Mouse (Mus musculus) testis, postnatal 14 days (tissue): ENCODE measurements around the gene Cmtm2b.
A peak's percentile ranks its signal among the peaks of the same experiment; 100 is the strongest.
"Not testable (repeated sequence)": the region's sequence is repeated elsewhere in the genome, so short reads cannot be mapped to it uniquely, and the experiment has no call there.

Experiments used
- DNase-seq: peaks from one replicate; pipeline ENCODE4 v3.0.0; 2021; ENCODE audit warnings: low spot score

Cmtm2b gene

DNA sequence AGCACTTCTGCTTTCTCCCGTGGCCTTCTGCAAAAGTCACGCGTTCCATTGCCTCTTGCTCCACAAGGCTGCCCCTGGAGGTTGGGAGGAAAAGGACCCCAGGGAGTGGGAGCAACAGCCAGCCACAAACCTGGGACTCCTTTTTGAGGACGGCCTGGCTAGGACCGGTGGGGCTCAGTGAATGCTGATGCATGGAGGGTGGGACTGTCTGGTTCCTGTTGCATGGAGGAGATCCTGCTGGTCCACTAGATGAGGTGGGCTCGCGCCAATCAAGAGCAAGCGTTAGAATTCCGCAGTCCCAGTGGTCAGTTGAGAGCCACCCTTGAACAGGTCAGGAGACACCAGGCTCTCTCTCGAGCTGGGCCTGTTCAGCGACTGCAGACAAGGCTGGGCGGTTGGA is at the start of gene Cmtm2b:
TSS of gene Cmtm2b (plus strand) at position 301 of the 400 bp plus-strand sequence.
- DNase-seq: not testable (repeated sequence)

DNA sequence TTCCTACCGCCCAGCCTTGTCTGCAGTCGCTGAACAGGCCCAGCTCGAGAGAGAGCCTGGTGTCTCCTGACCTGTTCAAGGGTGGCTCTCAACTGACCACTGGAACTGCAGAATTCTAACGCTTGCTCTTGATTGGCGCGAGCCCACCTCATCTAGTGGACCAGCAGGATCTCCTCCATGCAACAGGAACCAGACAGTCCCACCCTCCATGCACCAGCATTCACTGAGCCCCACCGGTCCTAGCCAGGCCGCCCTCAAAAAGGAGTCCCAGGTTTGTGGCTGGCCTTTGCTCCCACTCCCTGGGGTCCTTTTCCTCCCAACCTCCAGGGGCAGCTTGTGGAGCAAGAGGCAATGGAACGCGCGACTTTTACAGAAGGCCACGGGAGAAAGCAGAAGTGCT is 28.9 kb upstream of the Cmtm2b start, which contains the start of gene Cmtm2a:
TSS of gene Cmtm2a (minus strand) at position 101 of the 400 bp plus-strand sequence.
- DNase-seq: not testable (repeated sequence)

DNA sequence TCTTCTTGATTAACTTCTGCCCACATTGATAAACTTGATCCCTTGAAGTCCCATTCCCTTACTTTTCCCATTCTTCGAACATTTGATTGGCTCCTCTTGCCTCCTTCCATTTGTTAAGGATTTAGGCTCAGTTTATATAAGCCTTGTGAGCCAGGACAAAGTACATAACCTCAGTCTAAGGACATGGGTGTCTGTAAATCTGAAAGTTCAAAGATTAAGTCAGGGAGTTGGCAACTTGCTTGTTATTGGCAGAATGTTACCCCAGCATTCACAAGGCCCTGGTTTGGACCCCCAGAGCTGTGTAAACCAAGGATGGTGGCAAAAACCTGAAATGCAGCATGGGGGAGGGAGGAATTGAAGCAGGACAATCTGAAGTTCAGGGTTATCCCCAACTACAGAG is 27.6 kb upstream of the Cmtm2b start:
- DNase-seq: no peak

DNA sequence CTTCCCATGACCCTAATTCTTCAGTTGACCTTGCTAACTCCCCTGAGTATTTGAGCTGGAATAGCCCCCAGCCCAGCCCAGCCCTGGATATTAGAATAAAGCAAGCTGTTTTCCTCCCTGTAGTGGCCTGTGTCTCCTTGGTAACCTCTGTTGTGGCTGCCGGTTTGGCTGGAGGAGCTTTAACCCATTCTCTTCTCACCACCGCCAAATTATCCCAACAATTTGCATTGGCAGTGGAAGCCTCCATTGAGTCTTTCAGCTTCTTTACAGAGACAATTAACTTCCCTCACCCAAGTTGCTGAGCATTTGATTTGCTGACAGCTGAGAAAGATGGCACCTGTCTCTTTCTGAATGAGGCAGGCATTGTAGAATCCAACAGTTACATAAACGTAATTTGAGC is 20.5 kb upstream of the Cmtm2b start:
- not testable (repeated sequence) for DNase-seq

DNA sequence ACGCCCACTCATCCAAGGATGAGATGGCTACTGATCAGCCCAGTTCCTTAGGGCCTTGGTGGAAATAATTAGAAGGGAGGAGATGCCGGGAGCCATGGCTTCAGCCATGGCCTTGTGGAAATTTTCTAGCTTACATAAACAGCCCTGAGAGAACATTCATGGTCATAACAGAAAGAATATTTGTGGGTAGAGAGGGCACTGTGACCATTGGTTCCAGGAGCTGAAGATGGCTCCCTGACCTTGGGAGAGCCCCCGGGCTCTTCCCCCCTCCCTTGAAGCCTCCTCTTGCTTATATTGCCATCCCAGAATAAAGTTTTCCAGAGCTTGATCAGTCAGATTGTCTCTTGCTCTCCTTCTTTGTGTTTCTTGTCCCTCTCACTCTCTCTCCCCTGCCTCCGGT is 19.5 kb upstream of the Cmtm2b start:
- not testable (repeated sequence) for DNase-seq

DNA sequence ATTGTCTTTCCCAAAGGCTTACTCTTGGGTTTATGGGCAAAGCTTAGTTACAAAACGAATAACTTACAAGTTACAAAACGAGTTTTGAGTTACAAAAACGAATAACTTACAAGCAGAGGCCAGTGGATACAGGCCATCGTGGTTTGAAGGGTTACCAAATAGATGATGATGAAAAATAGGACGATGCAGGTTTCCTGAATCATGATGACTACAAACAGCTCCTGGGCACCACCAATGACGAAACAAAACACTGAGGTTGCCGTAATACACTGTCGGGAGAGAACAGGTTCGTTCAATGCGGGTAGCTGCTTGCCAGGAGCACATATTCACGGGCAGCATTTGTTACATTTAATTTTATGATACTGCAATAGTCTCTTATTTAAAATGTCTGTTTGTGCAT is 17.1 kb upstream of the Cmtm2b start:
- DNase-seq: no peak

DNA sequence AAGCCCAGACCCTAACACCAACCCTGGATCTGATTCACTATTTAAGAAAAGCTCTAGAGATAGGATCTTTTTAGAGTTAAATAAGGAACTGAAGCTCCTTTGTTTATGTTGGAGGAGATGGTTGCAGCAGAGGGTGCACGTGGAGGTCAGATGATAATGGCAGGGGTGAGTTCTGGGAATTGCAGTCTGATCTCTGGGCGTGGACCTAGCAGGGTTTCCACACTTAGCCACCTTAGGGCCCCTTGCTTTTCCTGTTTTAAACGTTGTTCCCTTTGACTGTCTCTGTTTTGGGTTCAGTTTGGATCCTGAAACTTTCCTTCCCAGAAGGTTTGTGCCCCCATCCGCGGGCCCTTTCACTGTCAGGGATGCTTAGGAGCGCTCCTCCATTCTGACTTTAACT is 13.7 kb upstream of the Cmtm2b start:
- not testable (repeated sequence) for DNase-seq

DNA sequence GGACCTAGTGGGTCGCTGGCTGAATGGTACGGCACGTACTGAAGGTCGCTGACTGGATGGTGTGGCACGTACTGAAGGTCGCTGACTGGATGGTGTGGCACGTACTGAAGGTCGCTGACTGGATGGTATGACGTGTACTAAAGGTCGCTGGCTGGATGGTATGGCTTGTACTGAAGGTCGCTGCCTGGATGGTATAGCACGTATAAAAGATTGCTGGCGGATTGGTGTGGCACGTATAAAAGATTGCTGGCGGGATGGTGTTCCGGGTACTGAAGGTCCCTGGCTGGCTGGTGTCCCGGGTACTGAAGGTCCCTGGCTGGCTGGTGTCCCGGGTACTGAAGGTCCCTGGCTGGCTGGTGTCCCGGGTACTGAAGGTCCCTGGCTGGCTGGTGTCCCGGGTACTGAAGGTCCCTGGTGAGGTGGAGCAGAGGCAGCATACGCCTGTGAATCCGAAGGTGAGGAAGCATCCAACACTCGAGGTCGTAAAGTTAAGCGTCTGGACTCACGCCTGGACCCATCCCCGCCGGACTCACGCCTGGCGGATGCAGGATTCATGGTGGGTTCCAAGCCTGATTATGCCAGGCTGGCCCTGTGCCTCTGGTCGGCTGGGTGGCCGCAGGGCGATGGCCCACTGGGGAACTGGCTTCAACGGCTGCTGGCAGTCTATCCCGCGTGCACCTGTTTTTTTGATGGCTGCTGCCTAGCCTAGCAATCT is 12.4 kb upstream of the Cmtm2b start, which contains the start of the genes Gm45711 and Cmtm1:
TSS of gene Gm45711 (minus strand) at position 641 of the 715 bp plus-strand sequence.
TSS of gene Cmtm1 (minus strand) at position 705 of the 715 bp plus-strand sequence.
- DNase-seq: peak; percentile 19

DNA sequence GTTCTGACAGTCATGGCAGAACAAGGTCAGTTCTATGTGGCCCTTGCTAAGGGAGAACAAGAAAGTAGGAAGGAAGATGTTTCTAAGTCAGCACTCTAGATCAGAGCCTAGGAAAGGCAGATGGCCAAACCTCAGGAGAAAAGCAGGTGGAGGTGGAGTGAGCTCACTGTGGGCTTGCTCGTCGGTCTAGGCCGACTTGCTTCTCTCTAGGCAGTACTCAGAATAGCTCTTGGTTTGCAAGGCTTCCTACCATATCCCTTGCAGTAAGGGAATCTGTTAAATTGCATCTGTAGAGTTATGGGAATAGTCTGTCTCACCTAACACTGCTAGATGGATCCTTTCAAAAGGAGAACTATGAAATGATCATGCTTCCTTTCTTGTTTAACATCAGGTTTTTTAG is 10.0 kb upstream of the Cmtm2b start:
- not testable (repeated sequence) for DNase-seq

DNA sequence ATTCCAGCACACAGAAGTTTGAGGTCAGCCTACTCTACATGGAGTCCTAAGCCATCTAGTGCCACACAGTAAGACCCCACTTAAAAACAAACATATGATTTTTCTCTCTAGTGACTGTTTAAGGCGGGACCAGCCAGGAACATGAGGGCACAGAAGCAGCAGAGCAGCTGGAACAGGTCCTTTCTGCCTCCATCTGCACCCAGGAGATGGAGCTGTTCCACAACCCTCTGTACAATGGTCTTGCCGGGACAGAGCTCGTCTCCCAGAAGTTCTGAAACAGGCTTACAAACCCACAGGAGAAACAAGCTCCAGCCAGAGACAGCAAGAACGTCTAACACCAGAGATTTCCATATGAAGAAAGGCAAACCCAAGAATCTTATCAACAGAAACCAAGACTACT is 8.7 kb upstream of the Cmtm2b start:
- no peak for DNase-seq

DNA sequence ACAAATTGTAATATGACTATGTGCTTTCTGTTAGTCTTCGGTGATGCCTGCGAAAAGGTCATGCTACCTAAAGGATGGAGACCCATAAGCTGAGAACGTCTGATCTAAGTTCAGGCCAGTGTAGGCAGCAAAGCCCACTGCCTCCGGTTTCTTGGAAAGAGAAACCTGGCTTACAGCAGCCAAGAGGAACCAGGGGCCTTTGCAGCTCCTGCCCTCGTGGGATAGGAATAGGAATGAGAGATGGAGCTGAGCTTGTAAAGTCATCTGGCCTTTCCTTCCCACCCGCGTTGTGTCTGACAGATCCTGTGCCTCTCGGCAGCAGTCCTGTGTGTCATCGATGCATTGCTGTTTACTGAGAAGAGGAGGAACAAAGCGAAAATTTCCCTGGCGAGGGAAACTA is 763 bp upstream of the Cmtm2b start, which contains the start of gene Gm11020:
TSS of gene Gm11020 (plus strand) at position 301 of the 400 bp plus-strand sequence.
- not testable (repeated sequence) for DNase-seq

DNA sequence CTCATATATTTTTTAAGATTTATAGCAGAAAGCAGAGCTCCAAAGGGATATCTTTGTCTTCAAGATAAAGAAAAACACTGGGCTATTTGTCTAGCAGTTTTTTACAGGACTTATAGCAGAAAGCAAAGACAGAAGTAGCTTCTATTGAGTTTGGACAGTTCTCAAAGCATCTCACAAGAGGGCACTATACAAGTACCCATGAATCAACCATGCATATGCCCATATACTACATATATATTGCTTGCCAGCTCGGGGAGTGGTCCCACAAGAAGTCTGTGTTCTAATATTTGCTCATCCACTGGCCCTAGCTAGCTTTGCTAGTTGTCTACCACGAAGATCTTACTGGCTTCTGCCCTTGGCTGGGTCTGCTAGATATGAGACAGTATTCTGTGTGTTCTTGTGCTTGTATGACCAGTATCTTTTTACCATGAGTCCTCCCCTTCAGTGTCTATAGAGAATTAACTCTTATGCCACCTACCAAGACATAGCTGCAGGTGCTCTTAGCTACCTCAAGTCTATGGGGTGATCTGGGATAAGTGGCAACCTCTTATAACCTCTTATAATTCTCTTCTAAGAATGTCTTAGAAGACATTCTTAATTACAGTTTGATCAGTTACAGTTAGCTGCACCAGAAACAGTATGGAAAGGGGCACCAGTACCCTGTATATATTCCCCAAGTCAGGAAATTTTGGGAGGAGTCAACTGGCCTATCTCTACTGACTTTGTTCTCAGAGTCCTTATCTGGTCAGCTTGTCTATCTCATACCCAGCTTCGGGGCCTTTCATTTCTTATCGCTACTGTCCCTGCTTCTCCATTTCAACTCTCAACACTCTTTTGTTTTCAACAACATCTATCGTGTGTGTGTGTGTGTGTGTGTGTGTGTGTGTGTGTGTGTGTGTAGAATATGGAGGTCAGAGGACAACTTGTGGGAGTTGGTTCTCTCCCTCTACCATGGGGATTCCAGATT is 10.9 kb downstream of the Cmtm2b start:
- no peak for DNase-seq

DNA sequence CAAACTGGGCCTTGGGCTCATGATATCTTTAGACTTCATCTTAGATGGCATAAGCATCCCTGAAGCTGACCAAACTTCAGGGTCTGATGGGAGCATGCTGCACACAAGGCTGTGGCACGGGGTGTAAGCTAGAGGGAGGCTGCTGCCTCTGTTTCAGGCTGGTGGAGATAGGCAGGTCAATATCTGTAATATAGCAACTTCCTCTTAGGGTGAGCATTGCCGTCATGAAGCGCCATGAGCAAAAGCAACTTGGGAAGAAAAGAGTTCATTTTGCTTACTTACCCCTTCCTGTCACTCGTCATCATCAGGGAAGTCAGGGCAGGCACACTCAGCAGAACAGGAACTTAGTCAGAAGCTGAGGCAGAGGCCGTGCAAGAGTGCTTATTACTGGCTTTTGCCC is 11.8 kb downstream of the Cmtm2b start:
- DNase-seq: no peak

DNA sequence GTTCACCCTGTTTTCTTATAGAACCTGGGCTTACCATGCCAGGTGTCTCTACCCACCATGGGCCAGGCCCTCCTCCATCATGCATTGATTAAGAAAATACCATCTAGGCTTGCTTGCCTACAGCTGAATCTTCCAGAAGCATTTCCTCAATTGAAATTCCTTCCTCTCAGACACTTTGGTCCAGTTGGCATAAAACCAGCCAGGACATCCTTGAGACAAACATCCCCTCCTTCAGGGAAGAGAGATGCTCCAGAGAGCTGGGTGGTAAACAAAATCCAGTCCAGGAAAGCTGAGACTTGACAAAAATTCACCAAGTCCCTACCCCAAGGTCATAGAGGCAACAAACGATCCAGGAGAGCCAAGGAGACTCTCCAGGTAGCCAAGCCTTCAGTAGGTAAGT is 12.2 kb downstream of the Cmtm2b start:
- DNase-seq: no peak

DNA sequence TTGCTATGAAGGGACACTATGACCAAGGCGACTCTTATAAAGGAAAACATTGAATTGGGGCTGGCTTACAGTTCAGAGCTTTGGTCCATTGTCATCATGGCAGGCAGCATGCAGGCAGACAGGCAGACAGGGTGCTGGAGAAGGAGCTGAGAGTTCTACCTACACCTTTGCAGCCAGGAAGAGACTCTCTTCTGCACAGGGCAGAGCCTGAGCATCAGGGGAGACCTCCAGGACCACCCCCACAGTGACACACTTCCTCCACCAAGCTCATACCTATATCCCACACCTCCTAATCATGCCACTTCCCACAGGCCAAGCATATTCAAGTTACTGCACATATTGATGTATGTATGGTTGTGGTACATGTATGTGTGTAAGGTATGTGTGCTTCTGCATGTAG is 14.8 kb downstream of the Cmtm2b start:
- DNase-seq: no peak

DNA sequence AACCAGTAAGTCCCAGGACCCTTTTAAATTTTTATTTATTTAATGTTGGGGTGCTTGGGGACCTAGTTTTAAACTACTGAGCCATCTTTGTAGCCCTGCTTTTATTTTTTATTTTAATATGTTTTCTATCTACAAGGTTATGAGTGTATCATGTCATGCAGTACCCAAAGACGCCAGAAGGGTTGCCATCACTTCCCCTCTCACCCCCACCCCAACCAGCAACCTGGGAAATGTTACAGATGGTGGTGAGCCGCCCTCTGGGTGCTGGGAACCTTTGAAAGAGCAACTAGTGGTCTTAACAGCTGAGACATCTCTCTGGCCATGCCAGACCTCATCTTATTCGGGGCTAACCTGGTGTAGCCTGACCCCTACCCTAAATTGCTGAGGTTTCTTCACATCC is 15.9 kb downstream of the Cmtm2b start:
- DNase-seq: no peak

DNA sequence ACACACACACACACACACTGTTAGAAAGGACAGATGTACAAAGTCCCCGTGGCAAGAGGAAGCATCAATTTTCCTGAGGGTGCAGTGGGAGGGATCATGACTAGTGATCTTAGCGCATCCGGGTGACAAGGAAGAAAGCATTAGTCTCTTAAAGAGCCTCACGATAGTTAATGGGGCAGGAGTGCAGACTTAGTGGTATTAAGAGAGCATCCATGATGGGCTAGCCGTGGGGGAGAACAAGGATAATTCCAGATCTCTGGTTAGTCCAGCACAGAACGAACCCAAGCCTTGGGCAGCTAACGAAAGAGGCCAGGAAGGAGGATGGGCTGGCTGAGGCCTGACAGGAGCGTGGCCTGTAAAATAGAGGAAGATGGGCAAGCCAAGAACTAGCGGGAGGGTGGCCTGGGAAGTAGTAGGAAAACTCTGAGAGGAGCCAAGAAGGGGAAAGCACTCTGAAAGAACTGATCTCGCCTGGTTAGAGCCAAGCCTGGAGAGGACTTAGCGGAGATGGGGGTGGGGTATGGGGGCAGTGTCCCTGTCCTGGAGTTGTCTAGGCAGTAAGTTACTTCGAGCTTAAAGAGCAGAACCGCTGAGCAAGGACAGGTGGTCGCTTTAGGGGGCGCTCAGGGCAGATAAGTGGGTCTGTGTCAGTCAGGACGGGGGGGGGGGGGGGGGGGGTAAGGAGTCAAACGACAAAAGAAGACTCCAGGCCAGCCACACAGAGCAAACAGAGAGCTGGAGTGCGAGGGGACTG is 17.4 kb downstream of the Cmtm2b start, which contains the start of gene Cmtm3:
TSS of gene Cmtm3 (plus strand) at position 182 of the 754 bp plus-strand sequence.
- peak; percentile 34 for DNase-seq

DNA sequence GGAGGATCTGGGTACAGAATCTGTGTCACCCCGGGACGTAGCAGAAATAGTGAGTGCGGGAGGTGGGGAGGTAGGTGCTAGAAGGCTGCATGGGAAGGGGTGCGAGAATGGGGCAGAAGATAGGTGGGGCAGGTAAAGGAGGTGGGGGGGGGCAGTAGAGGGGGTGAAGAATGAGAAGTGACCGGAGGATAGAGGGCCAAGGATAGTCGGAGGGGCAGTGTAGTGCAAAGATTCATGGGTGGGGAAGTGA is 17.9 kb downstream of the Cmtm2b start:
- DNase-seq: no peak

DNA sequence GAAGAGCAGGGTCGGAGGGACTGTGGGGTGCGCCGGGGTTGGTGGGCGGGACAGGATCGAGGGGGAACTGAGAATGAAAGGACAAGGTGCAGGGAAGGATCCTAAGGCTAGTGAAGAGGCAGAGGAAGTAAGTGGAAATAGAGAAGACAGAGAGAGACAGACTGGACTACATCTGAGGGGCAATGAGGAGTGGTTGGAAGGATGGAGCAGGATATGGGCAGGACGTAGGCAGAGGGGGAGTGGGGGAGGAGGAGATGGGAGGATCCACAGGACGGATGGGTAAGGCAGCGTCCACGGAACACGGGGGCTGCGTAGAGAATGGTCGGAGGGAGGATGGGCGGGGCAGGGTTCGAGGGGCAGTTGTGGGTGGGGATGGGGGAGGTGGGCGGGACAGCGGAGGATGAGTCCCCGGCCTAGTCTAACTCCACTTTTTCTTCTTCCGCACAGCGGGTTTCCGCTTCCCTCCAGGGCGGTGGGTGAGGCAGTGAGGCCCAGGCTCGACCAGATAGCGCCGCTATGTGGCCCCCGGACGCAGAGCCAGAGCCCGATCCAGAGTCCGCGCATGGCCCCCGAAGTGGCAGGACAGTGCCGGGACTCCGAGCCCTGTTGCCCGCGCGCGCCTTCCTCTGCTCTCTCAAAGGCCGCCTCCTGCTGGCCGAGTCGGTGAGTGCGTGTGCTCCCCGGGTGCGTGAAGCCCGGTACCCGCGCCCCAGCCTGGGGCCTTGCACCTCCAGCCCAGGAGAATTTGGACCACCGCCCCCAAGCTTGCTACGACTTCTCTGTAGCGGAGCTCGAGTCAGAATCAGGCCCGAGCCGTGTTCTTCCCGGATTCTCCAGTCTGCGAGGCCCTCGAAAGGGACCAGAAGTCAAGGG is 18.4 kb downstream of the Cmtm2b start:
- DNase-seq: peak; percentile 76

DNA sequence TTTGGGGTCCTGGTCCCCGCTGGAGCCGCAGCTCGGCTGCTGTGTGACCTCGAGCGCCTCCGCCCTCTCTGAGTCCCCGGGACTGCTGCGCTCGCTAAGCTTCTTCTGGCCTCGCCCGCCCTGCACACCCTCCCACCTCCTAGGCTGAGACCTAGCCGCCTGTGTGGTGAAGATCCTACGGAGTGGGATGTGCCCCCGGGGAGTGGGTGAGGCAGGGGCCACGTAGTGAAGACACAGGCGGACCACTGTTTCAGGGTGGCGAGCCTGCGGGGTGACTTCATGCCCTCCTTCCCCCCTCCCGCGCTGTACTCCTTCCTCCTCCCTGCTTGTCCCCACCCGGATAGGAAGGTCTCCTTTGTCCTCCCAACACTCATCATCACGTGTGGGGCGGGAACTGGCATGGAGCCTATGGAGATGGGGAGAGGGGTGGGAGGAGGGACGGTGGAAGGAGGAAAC is 19.1 kb downstream of the Cmtm2b start:
- DNase-seq: peak; percentile 74

DNA sequence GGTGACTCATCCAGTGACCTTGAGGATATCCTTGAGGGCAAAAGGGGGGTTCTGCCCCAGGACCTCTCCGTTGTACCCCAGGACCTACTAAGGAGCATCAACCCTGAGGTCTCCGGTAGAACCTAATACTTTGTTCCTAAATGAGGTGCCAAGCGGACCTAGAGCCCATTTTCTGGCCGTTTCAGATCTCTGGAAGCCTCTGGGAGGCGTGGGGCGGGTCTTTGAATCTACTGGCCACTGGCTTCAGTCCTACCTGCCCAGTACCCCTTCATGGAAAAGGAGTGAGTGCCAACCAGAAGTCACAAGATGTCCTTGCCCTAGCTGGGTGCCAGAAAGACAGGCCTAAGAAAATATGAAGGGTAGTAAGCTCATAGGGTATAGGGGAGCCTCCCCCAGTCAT is 19.6 kb downstream of the Cmtm2b start:
- no peak for DNase-seq
